Comparison of ENCODE assay signal across 29 mouse cellular contexts in the genomic region with DNA sequence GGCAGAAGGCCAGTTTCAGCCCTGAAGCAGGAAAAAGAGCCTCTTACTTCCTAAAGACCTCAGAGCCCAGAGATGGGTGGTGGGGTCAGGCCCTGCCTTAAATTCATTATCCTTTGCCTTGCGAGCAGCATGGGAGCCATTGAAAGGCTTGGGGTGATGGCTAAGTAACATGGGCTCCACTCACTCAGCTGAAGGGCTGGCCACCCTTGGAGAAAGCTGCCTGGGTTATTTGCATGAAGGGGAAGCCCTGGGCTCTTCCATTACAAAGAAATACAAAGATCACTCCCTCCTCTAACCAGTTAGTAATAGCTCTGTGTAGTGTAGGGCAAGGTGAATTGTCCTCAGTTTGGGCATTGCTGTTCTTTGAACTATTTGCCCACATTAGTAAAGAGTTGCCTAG. TPM values are rescaled to one million over a fixed set of nuclear protein-coding genes. Genes with fewer than 3 reads are reported as not detected.
DNase-seq lines count a peak whose midpoint lies in the region; ATAC-seq and TF ChIP-seq lines count a peak whose summit lies in the region.
"Had no signal": no experiment of that assay in that cellular context is flagged by ENCODE, and none has a peak within 500 bp of the region (broad histone marks: within the 10 kb centered on the region; RNA-seq: fewer than 3 reads in every experiment).

No protein-coding gene starts in this region.

- H3K4me1 ChIP-seq in CH12.LX (ENCODE audit: control insufficient read depth in 1 of 2, insufficient read depth in 2 of 2), result peaks cover 11 to 41% of the 10 kb centered on the region in 2 experiments
- peaks cover 2% of the 10 kb centered on the region for H3K4me1 ChIP-seq in ES-Bruce4 (ENCODE audit: control insufficient read depth, insufficient read depth, low read length)
- H3K4me1 ChIP-seq in heart, embryonic 11.5 days (ENCODE audit: control insufficient read depth, insufficient read depth, low read length), result peaks cover 12% of the 10 kb centered on the region
- peaks cover 18% of the 10 kb centered on the region for H3K4me1 ChIP-seq in hindbrain, embryonic 14.5 days (replicated peaks; ENCODE audit: control insufficient read depth, insufficient read depth, low read length)

- TF ChIP-seq CTCF in CH12.LX (conservative IDR thresholded peaks at IDR 0.05 in 1 of 2, IDR thresholded peaks at IDR 0.05 in 1 of 2; ENCODE audit: low read depth in 2 of 2, low read length in 2 of 2) (no peak), ES-Bruce4 (IDR thresholded peaks at IDR 0.05; ENCODE audit: low read depth, low read length) (no peak)

- no peak for TF ChIP-seq RAD21 in CH12.LX (IDR thresholded peaks at IDR 0.05; ENCODE audit: low read depth, low read length)

- DNase-seq in CH12.LX (ENCODE audit: extremely low read depth), result peak; percentile 54
- peak; percentile 73 for DNase-seq in R1 (ENCODE audit: low read depth, low spot score)
- DNase-seq in spleen, postnatal 10 days (ENCODE audit: low spot score in 2 of 2), result no peak
- no peak for DNase-seq in hindbrain, embryonic 14.5 days (ENCODE audit: low spot score)
- DNase-seq: adrenal gland, adult 8-10 months; adrenal gland, postnatal 14 days; adrenal gland, postnatal 36 days; B cell, adult 2 months; cerebellum, adult 11 months; cerebellum, adult 18-20 months; cerebellum, adult 8-10 months; cerebellum, adult 9-11 months; cerebellum, postnatal 14 days; cerebellum, postnatal 36 days; embryo, embryonic 11 days had no signal

- H3K79me2 ChIP-seq in CH12.LX (replicated peaks; ENCODE audit: control insufficient read depth, extremely low read depth, insufficient read depth, poor library complexity, severe bottlenecking), result peaks cover 51% of the 10 kb centered on the region

- TF ChIP-seq POLR2A in CH12.LX (IDR thresholded peaks at IDR 0.05; ENCODE audit: low read depth, low read length), result no peak
- TF ChIP-seq POLR2A in ES-Bruce4 (IDR thresholded peaks at IDR 0.05; ENCODE audit: insufficient read depth, low read length), result no peak

- H3K9ac ChIP-seq in CH12.LX (ENCODE audit: insufficient read depth, low read depth), result peak overlapping the region; percentile 5; the same call in 1 of the 2 replicates
- no peak overlapping the region for H3K9ac ChIP-seq in ES-Bruce4 (ENCODE audit: low read depth, poor library complexity, severe bottlenecking)
- H3K9ac ChIP-seq in heart, embryonic 11.5 days (ENCODE audit: low read depth, low read length), result no peak overlapping the region
- no peak overlapping the region for H3K9ac ChIP-seq in hindbrain, embryonic 14.5 days
- H3K9ac ChIP-seq: embryonic facial prominence, embryonic 13.5 days; embryonic facial prominence, embryonic 15.5 days; forebrain, embryonic 12.5 days had no signal

- WGBS in heart, embryonic 11.5 days (ENCODE audit: insufficient replicate concordance), result 86% methylated on average over 1 of the region's 1 CpGs
- WGBS in hindbrain, embryonic 14.5 days, result 88% methylated on average over 1 of the region's 1 CpGs

- H3K27ac ChIP-seq in CH12.LX (ENCODE audit: insufficient read depth, low read depth) (peak overlapping the region; percentile 65), ES-Bruce4 (ENCODE audit: insufficient read depth, low read length) (0 out of 2 replicates have a peak overlapping the region, but pooled peaks have one; percentile 41)
- no peak overlapping the region for H3K27ac ChIP-seq in heart, embryonic 11.5 days (ENCODE audit: low read depth, low read length)
- no peak overlapping the region for H3K27ac ChIP-seq in hindbrain, embryonic 14.5 days
- H3K27ac ChIP-seq: embryonic facial prominence, embryonic 13.5 days; embryonic facial prominence, embryonic 15.5 days; forebrain, embryonic 10.5 days; forebrain, embryonic 12.5 days had no signal

- H3K9me3 ChIP-seq in CH12.LX (replicated peaks; ENCODE audit: low read length) (no peaks in the 10 kb centered on the region), ES-Bruce4 (replicated peaks; ENCODE audit: control insufficient read depth, insufficient read depth, low read length, poor library complexity, severe bottlenecking) (no peaks in the 10 kb centered on the region)
- H3K9me3 ChIP-seq in heart, embryonic 11.5 days (replicated peaks; ENCODE audit: control insufficient read depth, low read length), result no peaks in the 10 kb centered on the region
- H3K9me3 ChIP-seq in hindbrain, embryonic 14.5 days (ENCODE audit: control insufficient read depth, low read length), result no peaks in the 10 kb centered on the region
- H3K9me3 ChIP-seq: embryonic facial prominence, embryonic 13.5 days; embryonic facial prominence, embryonic 15.5 days; forebrain, embryonic 10.5 days; forebrain, embryonic 12.5 days; G1E had no signal

- no peak for ATAC-seq in megakaryocyte progenitor cell, adult 5-6 weeks (replicated peaks; ENCODE audit: poor library complexity)
- no peak for ATAC-seq in heart, embryonic 11.5 days (replicated peaks; ENCODE audit: insufficient number of reproducible peaks, low FRiP score, low TSS enrichment)
- ATAC-seq in hindbrain, embryonic 14.5 days (ENCODE audit: low FRiP score), result no peak
- ATAC-seq: activated CD4-positive, CD25-positive, alpha-beta regulatory T cell, adult 4 months; CD4-positive, CD25-positive, alpha-beta regulatory T cell, adult 4 months; forebrain, embryonic 14.5 days; forebrain, embryonic 16.5 days; Patski had no signal

- TF ChIP-seq EP300 in CH12.LX (IDR thresholded peaks at IDR 0.05; ENCODE audit: low read length) (no peak), ES-Bruce4 (IDR thresholded peaks at IDR 0.05; ENCODE audit: insufficient read depth, low read depth, low read length) (no peak)

- no peaks in the 10 kb centered on the region for H3K27me3 ChIP-seq in CH12.LX (replicated peaks)
- no peaks in the 10 kb centered on the region for H3K27me3 ChIP-seq in ES-Bruce4 (ENCODE audit: control insufficient read depth, insufficient read depth, low read length, poor library complexity, severe bottlenecking)
- H3K27me3 ChIP-seq in heart, embryonic 11.5 days (ENCODE audit: control insufficient read depth, insufficient read depth, low read length), result no peaks in the 10 kb centered on the region
- H3K27me3 ChIP-seq in hindbrain, embryonic 14.5 days (ENCODE audit: control insufficient read depth, insufficient read depth, low read length), result no peaks in the 10 kb centered on the region
- H3K27me3 ChIP-seq: embryonic facial prominence, embryonic 13.5 days; embryonic facial prominence, embryonic 15.5 days; forebrain, embryonic 12.5 days; Patski had no signal

- dilution Hi-C loops in CH12.LX (cut with MboI; ENCODE audit: extremely low pct_ligation_motif_present, extremely low pct_unique_long_range_greater_than_20kb, low sequenced_read_pairs), result no loop called here

- H3K36me3 ChIP-seq in CH12.LX (replicated peaks in 1 of 2; ENCODE audit: control insufficient read depth in 1 of 2, insufficient read depth in 1 of 2, low read length in 1 of 2) (peaks cover 46 to 63% of the 10 kb centered on the region in 2 experiments), ES-Bruce4 (ENCODE audit: control insufficient read depth, insufficient read depth, low read length, poor library complexity, severe bottlenecking) (peaks cover 30% of the 10 kb centered on the region)
- H3K36me3 ChIP-seq in heart, embryonic 11.5 days (ENCODE audit: control insufficient read depth, insufficient read depth, low read length), result peaks cover 28% of the 10 kb centered on the region
- peaks cover 62% of the 10 kb centered on the region for H3K36me3 ChIP-seq in hindbrain, embryonic 14.5 days (replicated peaks; ENCODE audit: control insufficient read depth, insufficient read depth)

- in situ Hi-C loops in CH12.LX (cut with MboI; ENCODE audit: low pct_ligation_motif_present, low pct_unique_long_range_greater_than_20kb, low sequenced_read_pairs), result no loop called here

- peak overlapping the region; percentile 74 for H3K4me2 ChIP-seq in CH12.LX (ENCODE audit: insufficient read depth, low read depth, poor library complexity, severe bottlenecking)
- no peak overlapping the region for H3K4me2 ChIP-seq in heart, embryonic 11.5 days
- H3K4me2 ChIP-seq in hindbrain, embryonic 14.5 days (replicated peaks), result no peak overlapping the region
- H3K4me2 ChIP-seq: embryonic facial prominence, embryonic 13.5 days; embryonic facial prominence, embryonic 15.5 days; forebrain, embryonic 12.5 days had no signal

- H3K4me3 ChIP-seq in CH12.LX (replicated peaks in 1 of 3; ENCODE audit: low read depth in 2 of 3, low read length in 2 of 3, poor library complexity in 1 of 3) (no peak overlapping the region), ES-Bruce4 (ENCODE audit: low read depth, low read length) (no peak overlapping the region)
- H3K4me3 ChIP-seq in heart, embryonic 11.5 days (ENCODE audit: low read depth, low read length), result no peak overlapping the region
- no peak overlapping the region for H3K4me3 ChIP-seq in hindbrain, embryonic 14.5 days (replicated peaks; ENCODE audit: low read length)
- H3K4me3 ChIP-seq: embryonic facial prominence, embryonic 13.5 days; embryonic facial prominence, embryonic 15.5 days; erythroblast, embryonic 14.5 days; forebrain, embryonic 10.5 days; forebrain, embryonic 12.5 days had no signal

TF ChIP-seq in CH12.LX, 34 proteins besides CTCF, POLR2A, EP300 and RAD21 (continues in another document):
- TF ChIP-seq BHLHE40 (IDR thresholded peaks at IDR 0.05; ENCODE audit: low read depth, low read length), result no peak; the same call in 1 of the 2 replicates
- TF ChIP-seq TCF12 (IDR thresholded peaks at IDR 0.05; ENCODE audit: low read depth, low read length), result peak; percentile 16; the same call in 1 of the 2 replicates
- TF ChIP-seq UBTF (IDR thresholded peaks at IDR 0.05; ENCODE audit: low read depth, low read length), result no peak
- TF ChIP-seq PAX5 (IDR thresholded peaks at IDR 0.05; ENCODE audit: low read length), result no peak

RNA-seq across cellular contexts. Expression of a gene that starts 4.7 kb away (rescaled TPM):
- total RNA-seq in CH12.LX (2012; rRNA removed), result 36.2 and 38.2 TPM in 2 replicates
- 122 and 142 TPM in 2 replicates for total RNA-seq in CH12.LX (2014; rRNA removed)
- polyA plus RNA-seq in CH12.LX (2012; ENCODE audit: insufficient read length, low read depth), result 63.2 and 69.8 TPM in 2 replicates
- 82.0 and 93.4 TPM in 2 replicates for polyA plus RNA-seq in ES-Bruce4 (2011; ENCODE audit: insufficient read depth, insufficient read length, low read depth, missing spikeins)
- total RNA-seq in megakaryocyte progenitor cell, adult 5-6 weeks (2015), result 45.4 and 47.6 TPM in 2 replicates
- 85.2 and 126 TPM in 2 replicates for total RNA-seq in megakaryocyte progenitor cell, adult 5-6 weeks (2017)
- polyA plus RNA-seq in heart, embryonic 11.5 days (2014; fragmentation: Nextera tagmentation; extraction: Ambion mirVana), result 52.2 and 58.3 TPM in 2 replicates
- polyA plus RNA-seq in hindbrain, embryonic 14.5 days (2014; fragmentation: Nextera tagmentation; extraction: Ambion mirVana), result 41.7 and 45.0 TPM in 2 replicates

RNA-seq across cellular contexts. Expression of a gene that starts 5.3 kb away (rescaled TPM):
- total RNA-seq in CH12.LX (2012; rRNA removed), result 25.2 and 29.1 TPM in 2 replicates
- total RNA-seq in CH12.LX (2014; rRNA removed), result 27.5 and 29.4 TPM in 2 replicates
- polyA plus RNA-seq in CH12.LX (2012; ENCODE audit: insufficient read length, low read depth), result 38.7 and 39.9 TPM in 2 replicates
- 42.5 and 46.1 TPM in 2 replicates for polyA plus RNA-seq in ES-Bruce4 (2011; ENCODE audit: insufficient read depth, insufficient read length, low read depth, missing spikeins)
- total RNA-seq in megakaryocyte progenitor cell, adult 5-6 weeks (2015), result 28.3 and 30.7 TPM in 2 replicates
- total RNA-seq in megakaryocyte progenitor cell, adult 5-6 weeks (2017), result 25.3 and 34.4 TPM in 2 replicates
- 16.6 and 19.3 TPM in 2 replicates for polyA plus RNA-seq in heart, embryonic 11.5 days (2014; fragmentation: Nextera tagmentation; extraction: Ambion mirVana)
- 9.3 and 10.0 TPM in 2 replicates for polyA plus RNA-seq in hindbrain, embryonic 14.5 days (2014; fragmentation: Nextera tagmentation; extraction: Ambion mirVana)

Comparison
In these comparisons a context has a peak if more than half of its experiments do, and no peak if none do; other contexts are left out.
1. DNase-seq: peak in CH12.LX (single experiment) and R1 (single experiment); none in spleen, postnatal 10 days (0 of 2) and hindbrain, embryonic 14.5 days (single experiment).
2. H3K27ac ChIP-seq: peak in CH12.LX (single experiment) and ES-Bruce4 (single experiment); none in heart, embryonic 11.5 days (single experiment) and hindbrain, embryonic 14.5 days (single experiment).